Mouse (Mus musculus) G1E (cell line): Measurements from ENCODE around the gene Usp6nl.

ENCODE experiments used
- CTCF ChIP-seq: IDR thresholded peaks from 2 replicates; pipeline ENCODE4 v1.5.1; 2012; ENCODE audit warnings: low read depth, low read length, inconsistent platforms, mixed read lengths
- GATA1 ChIP-seq: IDR thresholded peaks from 2 replicates; pipeline ENCODE4 v1.6.1; 2012; ENCODE audit warnings: borderline replicate concordance, low read length, inconsistent platforms, mixed read lengths
- POLR2AphosphoS5 ChIP-seq: IDR thresholded peaks from 2 replicates; pipeline ENCODE4 v1.6.1; 2012; ENCODE audit warnings: low read depth, low read length, inconsistent platforms; ENCODE audit not compliant: insufficient replicate concordance
- TAL1 ChIP-seq: conservative IDR thresholded peaks from 2 replicates; pipeline ENCODE4 v1.6.1; 2012; ENCODE audit warnings: low read depth, low read length, inconsistent platforms, mixed read lengths

GRCm38 (mm10) chr2:6376941-6377340 is 54.5 kb downstream of the Usp6nl start:
- TF ChIP-seq CTCF (no peak), POLR2AphosphoS5 (no peak), TAL1 (no peak), GATA1 (no peak)
